Mouse (Mus musculus): ENCODE results near the gene Plppr1.
"Not testable (repeated sequence)": the region's sequence is repeated elsewhere in the genome, so short reads cannot be mapped to it uniquely, and the experiment has no call there.

The Plppr1 gene

GRCm38 (mm10) chr4:49238111-49238510 is 179.0 kb downstream of the Plppr1 start:
- DNase-seq: no peak

DNA sequence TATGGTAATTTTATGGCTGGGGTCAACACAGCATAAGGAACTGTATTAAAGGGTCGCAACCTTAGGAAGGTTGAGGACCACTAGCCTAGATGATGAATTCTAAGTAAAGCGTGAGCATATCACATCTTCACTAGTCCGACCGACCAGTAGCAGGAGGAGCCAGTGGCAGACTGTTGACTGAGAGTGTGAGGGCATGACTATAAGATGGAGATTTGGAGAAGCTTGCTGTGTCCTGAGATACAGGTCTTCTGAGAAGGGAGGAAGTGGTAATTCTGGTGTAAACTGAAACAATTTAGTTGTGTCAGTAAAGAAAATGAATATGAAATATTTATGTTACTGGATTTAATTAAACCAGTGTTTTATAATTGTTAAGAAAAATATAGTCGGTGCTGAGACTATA is 180.4 kb downstream of the Plppr1 start:
- no peak for DNase-seq

DNA sequence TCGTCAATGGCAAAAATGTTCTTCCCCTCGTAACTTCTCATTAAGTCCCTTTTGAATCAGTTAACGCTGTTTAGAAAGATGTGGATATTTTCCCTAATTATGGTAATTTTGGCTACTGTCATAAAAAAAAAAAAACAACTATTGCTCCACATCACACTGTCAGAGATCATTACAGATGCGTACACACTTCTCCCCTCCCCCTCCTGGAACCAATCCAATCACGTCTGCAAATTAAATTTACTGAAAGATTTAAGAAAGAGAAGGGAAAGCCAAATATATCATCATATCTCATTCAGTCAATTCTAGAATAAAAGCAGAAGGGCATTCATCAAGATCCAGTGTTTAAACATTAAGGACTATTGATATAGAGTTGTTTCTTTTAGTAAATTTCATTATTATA is 185.7 kb downstream of the Plppr1 start:
- DNase-seq: no peak

DNA sequence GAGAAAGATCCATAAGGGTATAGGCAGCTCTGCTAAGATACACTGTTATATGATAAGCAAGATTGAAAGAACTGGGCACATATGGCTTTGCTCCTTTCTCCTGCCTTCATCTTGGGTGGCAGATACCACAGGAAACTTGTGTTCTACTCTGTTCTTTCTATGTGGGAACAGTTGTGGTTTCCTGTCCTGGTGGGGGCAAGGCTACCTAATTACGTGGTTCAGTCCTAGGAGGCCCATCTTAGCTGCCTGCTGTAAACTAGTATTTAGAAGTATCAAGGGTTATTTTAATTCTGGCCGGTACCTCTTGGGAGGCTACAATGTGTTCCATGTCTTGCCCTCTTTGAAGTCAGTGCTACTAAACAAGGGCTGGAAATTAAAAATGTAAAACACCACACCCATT is 186.2 kb downstream of the Plppr1 start:
- DNase-seq: no peak

GRCm38 (mm10) chr4:49251262-49251661 is 192.2 kb downstream of the Plppr1 start:
- DNase-seq: peak; percentile 51

- no peak for DNase-seq
Observed at GRCm38 (mm10) chr4:49252169-49252568, 193.1 kb downstream of the Plppr1 start.

DNA sequence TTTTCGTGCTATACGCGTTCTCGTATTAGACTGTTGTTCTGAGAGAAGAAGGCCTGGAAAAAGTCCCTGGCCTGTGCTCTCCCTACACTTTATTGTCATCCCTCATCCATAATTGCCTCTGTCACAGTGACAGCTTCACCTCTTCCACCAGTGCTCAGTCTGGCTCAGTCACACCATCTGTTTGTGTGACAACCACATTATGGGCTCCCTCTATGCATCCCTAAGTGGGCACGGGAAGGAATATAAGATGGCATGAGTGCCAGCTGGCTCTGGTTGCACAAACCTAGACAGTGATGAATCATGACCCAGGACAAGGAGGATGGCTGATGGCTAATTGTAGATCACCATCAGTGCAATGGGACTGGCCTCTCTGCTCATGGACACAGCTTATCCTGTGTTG is 219.4 kb downstream of the Plppr1 start:
- DNase-seq: peak; percentile 44

- DNase-seq: peak; percentile 22
Observed at GRCm38 (mm10) chr4:49284692-49285291, 225.7 kb downstream of the Plppr1 start.

GRCm38 (mm10) chr4:49285340-49286196 is 226.5 kb downstream of the Plppr1 start:
- peak; percentile 65 for DNase-seq

- no peak for DNase-seq
Observed at GRCm38 (mm10) chr4:49286197-49286492, 227.1 kb downstream of the Plppr1 start.

GRCm38 (mm10) chr4:49296434-49296833 is 237.4 kb downstream of the Plppr1 start:
- no peak for DNase-seq

DNA sequence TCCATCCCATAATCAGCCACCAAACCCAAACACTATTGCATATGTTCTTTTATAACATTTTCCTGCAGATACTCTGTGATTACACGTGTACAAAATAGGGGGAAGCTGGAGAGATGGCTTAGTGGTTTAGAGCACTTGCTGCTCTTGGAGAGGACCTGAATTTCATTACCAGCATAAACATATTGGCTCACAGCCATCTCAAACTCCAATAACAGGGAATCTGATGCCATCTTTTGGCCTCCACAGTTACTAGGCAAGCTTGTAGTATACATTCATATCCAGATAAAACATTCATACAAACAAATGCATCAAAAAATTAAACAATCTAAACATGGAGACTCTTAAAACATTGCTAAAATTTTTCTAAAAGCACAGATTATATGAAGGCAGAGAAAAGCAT is 240.5 kb downstream of the Plppr1 start:
- no peak for DNase-seq

- peak; percentile 72 for DNase-seq
Observed at GRCm38 (mm10) chr4:49321903-49322635, 263.0 kb downstream of the Plppr1 start.

DNA sequence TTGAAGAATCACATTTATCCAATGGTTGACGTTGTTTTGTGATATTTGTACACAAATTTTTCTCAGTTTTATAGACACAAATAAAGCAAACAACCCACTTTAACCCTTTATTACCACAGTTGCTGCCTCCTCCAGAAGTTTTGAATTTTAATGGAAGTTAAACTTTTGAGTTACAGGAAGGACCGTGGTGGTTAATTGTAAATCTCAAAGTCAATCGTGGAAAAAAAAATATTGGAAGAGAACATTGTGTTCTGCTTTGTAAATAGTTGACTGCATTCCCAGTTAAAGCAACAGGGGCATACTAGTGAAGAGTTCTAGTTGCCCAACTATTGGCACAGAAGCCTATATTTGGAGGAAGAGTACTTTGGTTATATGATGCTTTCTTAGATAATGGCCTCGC is 278.9 kb downstream of the Plppr1 start:
- DNase-seq: not testable (repeated sequence)

DNA sequence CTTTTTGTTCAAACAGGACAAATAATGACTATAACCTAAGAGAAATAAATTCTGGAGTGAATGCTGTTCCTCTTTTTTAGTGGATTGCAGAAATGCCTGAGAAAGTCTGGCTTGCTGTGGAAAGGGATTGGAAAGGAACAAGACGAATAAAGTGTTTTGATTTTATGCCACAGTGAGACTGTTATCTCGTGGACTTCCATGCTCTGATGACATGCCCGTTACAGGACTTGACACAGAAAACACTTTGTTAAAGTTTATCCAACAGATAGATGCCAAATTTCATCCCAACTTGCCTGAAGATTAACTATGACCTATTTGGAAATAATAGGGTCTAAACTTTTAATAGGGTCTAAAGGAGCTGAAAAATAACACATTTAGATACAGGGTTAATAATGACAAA is 281.0 kb downstream of the Plppr1 start:
- not testable (repeated sequence) for DNase-seq

GRCm38 (mm10) chr4:49348001-49348400 is 288.9 kb downstream of the Plppr1 start:
- not testable (repeated sequence) for DNase-seq

GRCm38 (mm10) chr4:49348677-49349076 is 289.6 kb downstream of the Plppr1 start:
- DNase-seq: peak; percentile 20

- DNase-seq: no peak
Observed at GRCm38 (mm10) chr4:49350470-49350869, 291.4 kb downstream of the Plppr1 start.

GRCm38 (mm10) chr4:49357097-49357496 is 298.0 kb downstream of the Plppr1 start:
- no peak for DNase-seq

- DNase-seq: not testable (repeated sequence)
Observed at GRCm38 (mm10) chr4:49368046-49368445, 309.0 kb downstream of the Plppr1 start.

DNA sequence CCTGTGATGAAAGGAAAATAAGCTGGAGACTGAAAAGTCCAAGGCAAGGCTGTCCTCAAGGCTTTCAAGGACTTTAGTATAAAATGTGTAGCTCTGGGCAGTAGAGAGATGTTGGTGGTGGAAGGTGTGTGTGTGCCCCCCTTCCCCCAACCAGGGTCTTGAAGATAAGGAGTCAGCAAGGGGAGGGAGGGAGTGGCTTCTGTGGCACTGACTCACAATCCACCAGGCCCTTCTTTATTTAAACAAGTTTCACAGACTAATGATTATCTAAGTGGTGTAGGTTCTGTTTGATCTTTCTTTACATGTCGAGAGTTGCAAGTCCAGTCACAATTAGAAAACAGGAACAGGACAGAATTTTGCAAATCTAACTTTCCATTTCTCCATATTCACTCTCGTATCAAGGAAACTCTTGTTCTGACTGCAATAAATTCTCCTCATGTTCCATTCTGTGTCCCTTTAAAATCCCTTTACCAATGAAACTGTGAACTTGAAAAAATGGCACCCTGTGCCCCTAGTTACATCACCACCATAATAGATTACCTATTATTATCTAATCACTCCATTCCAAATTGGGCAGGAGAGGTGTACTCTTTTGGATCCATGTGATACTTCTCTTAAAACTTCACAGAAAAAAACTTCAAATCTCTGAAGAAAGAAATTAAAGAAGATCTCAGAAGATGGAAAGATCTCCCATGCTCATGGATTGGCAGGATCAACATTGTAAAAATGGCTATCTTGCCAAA is 324.7 kb downstream of the Plppr1 start:
- not testable (repeated sequence) for DNase-seq

- no peak for DNase-seq
Observed at GRCm38 (mm10) chr4:49386873-49387272, 327.8 kb downstream of the Plppr1 start.
